Mouse (Mus musculus) adrenal gland, postnatal 4 days (tissue): ENCODE data around the gene Cdk5r2. TPM values are rescaled to one million over a fixed set of nuclear protein-coding genes. Genes with fewer than 3 reads are reported as not detected.
A peak's percentile ranks its signal among the peaks of the same experiment; 100 is the strongest.

Source experiments
- DNase-seq, 2 experiments: peaks; one replicate each; pipeline ENCODE4 v3.0.0; 2021 to 2022; ENCODE audit warnings: low spot score in 2 of 2, mixed read lengths in 2 of 2
- total RNA-seq, 2 experiments: library from RNA; stranded (reverse); gene quantifications; 2 replicates each; pipeline ENCODE4 v1.2.3; 2021

The Cdk5r2 gene
- total RNA-seq, 2 experiments from 2014 or later: 6.6 to 10.1 TPM

- DNase-seq: no peak
Measured at GRCm38 (mm10) chr1:74850251-74850650, 4.5 kb upstream of the Cdk5r2 start.

- DNase-seq: no peak
Measured at GRCm38 (mm10) chr1:74851001-74851775, 3.5 kb upstream of the Cdk5r2 start.

- no peak for DNase-seq
Measured at GRCm38 (mm10) chr1:74855156-74855555, 422 bp downstream of the Cdk5r2 start.

- DNase-seq: no peak
Measured at GRCm38 (mm10) chr1:74855651-74856438, 1.1 kb downstream of the Cdk5r2 start.

- no peak for DNase-seq
Measured at GRCm38 (mm10) chr1:74856439-74856720, 1.6 kb downstream of the Cdk5r2 start.

- DNase-seq: no peak
Measured at GRCm38 (mm10) chr1:74856791-74857190, 2.1 kb downstream of the Cdk5r2 start.

- DNase-seq: no peak
Measured at GRCm38 (mm10) chr1:74857201-74857600, 2.5 kb downstream of the Cdk5r2 start.

GRCm38 (mm10) chr1:74857677-74858076 is 2.9 kb downstream of the Cdk5r2 start:
- no peak for DNase-seq

- peak; percentile 33 to 35 for DNase-seq
Measured at GRCm38 (mm10) chr1:74858171-74858719, 3.5 kb downstream of the Cdk5r2 start.

- DNase-seq: no peak
Measured at GRCm38 (mm10) chr1:74858805-74859204, 4.1 kb downstream of the Cdk5r2 start.

- no peak for DNase-seq
Measured at GRCm38 (mm10) chr1:74859223-74859984, 4.7 kb downstream of the Cdk5r2 start.

GRCm38 (mm10) chr1:74861783-74862182 is 7.0 kb downstream of the Cdk5r2 start:
- DNase-seq: no peak

- DNase-seq: no peak
Measured at GRCm38 (mm10) chr1:74872218-74872617, 17.5 kb downstream of the Cdk5r2 start.

GRCm38 (mm10) chr1:74877199-74877598 is 22.5 kb downstream of the Cdk5r2 start:
- DNase-seq: no peak

GRCm38 (mm10) chr1:74880785-74881360 is 26.1 kb downstream of the Cdk5r2 start:
- no peak for DNase-seq

GRCm38 (mm10) chr1:74882055-74882734 is 27.5 kb downstream of the Cdk5r2 start:
- no peak for DNase-seq

GRCm38 (mm10) chr1:74882828-74883227 is 28.1 kb downstream of the Cdk5r2 start:
- no peak for DNase-seq

GRCm38 (mm10) chr1:74883441-74883840 is 28.7 kb downstream of the Cdk5r2 start:
- DNase-seq: no peak

- no peak for DNase-seq
Measured at GRCm38 (mm10) chr1:74884196-74885141, 29.7 kb downstream of the Cdk5r2 start.
